Comparison of ENCODE assay signal across 9 mouse cellular contexts in the genomic region with DNA sequence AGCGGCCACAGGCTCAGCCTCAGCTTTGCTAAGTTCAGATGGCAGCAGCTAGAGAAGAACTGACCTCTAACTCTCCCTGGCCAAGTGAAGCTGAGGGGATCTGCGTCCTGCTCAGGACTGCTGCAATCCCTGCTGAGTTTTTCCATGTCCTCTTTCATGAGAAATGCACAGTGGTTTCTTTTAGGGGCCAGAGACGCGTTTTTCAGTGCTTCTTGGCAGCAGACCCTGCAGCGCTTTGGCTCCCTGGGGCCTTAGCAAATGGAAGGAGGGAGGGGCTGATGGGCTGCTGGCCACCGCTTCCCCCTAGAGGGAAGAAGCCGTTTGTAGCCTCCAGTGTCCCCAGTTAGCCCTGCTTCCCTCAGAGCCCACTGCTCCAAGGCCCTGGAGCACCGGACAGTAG. TPM values are rescaled to one million over a fixed set of nuclear protein-coding genes. Genes with fewer than 3 reads are reported as not detected.
A peak's percentile ranks its signal among the peaks of the same experiment; 100 is the strongest.
DNase-seq lines count a peak whose midpoint lies in the region; ATAC-seq and TF ChIP-seq lines count a peak whose summit lies in the region.
"Had no signal": no experiment of that assay in that cellular context is flagged by ENCODE, and none has a peak within 500 bp of the region (broad histone marks: within the 10 kb centered on the region; RNA-seq: fewer than 3 reads in every experiment).

No protein-coding gene starts in this region.

- peak overlapping the region; percentile 11; the same call in 1 of the 2 replicates for H3K4me2 ChIP-seq in hindbrain, embryonic 16.5 days (ENCODE audit: low read length)
- H3K4me2 ChIP-seq in neural tube, embryonic 14.5 days (ENCODE audit: low read depth, low read length) = 0 out of 2 replicates have a peak overlapping the region, but pooled peaks have one; percentile 1

- TF ChIP-seq CTCF in brain, embryonic 14.5 days (IDR thresholded peaks at IDR 0.05; ENCODE audit: borderline replicate concordance, extremely low read depth, insufficient read depth, insufficient read length) = no peak

- no peak for DNase-seq in frontal cortex, postnatal 36 days (ENCODE audit: low spot score in 2 of 2)
- peak; percentile 84 for DNase-seq in brain, embryonic 14.5 days (ENCODE audit: low read depth)
- DNase-seq in gastrocnemius, postnatal 10 days = peak; percentile 67
- no peak for DNase-seq in thymus, postnatal 10 days (ENCODE audit: low spot score in 2 of 2)

- no peaks in the 10 kb centered on the region for H3K27me3 ChIP-seq in hindbrain, embryonic 16.5 days (replicated peaks; ENCODE audit: control insufficient read depth, insufficient read depth, low read length)
- no peaks in the 10 kb centered on the region for H3K27me3 ChIP-seq in neural tube, embryonic 14.5 days (ENCODE audit: control insufficient read depth, insufficient read depth, low read length)
- H3K27me3 ChIP-seq: megakaryocyte, embryonic 14.5 days had no signal

- peaks cover 30% of the 10 kb centered on the region for H3K4me1 ChIP-seq in hindbrain, embryonic 16.5 days (ENCODE audit: control insufficient read depth, insufficient read depth, low read depth, low read length)
- peaks cover 5% of the 10 kb centered on the region; the same call in 1 of the 2 replicates for H3K4me1 ChIP-seq in neural tube, embryonic 14.5 days (ENCODE audit: control insufficient read depth, insufficient read depth, low read length)

- no peaks in the 10 kb centered on the region for H3K9me3 ChIP-seq in hindbrain, embryonic 16.5 days (ENCODE audit: control insufficient read depth, low read length)
- no peaks in the 10 kb centered on the region for H3K9me3 ChIP-seq in neural tube, embryonic 14.5 days (ENCODE audit: control insufficient read depth, low read length)
- H3K9me3 ChIP-seq: megakaryocyte, embryonic 14.5 days had no signal

- H3K27ac ChIP-seq in hindbrain, embryonic 16.5 days (ENCODE audit: low read depth, low read length) = peak overlapping the region; percentile 30
- no peak overlapping the region for H3K27ac ChIP-seq in neural tube, embryonic 14.5 days (ENCODE audit: low read depth, low read length)

- 13% methylated on average over 8 of the region's 8 CpGs for WGBS in hindbrain, embryonic 16.5 days
- WGBS in neural tube, embryonic 14.5 days = 11% methylated on average over 8 of the region's 8 CpGs

- H3K9ac ChIP-seq in hindbrain, embryonic 16.5 days (ENCODE audit: low read depth, low read length) = no peak overlapping the region
- H3K9ac ChIP-seq in neural tube, embryonic 14.5 days (replicated peaks; ENCODE audit: low read depth, low read length) = no peak overlapping the region

- ATAC-seq in frontal cortex, adult (ENCODE audit: low TSS enrichment) = 0 out of 2 replicates have a peak, but pooled peaks have one; percentile 3
- ATAC-seq in hindbrain, embryonic 16.5 days = peak; percentile 63
- peak; percentile 52; the same call in 1 of the 2 replicates for ATAC-seq in neural tube, embryonic 14.5 days (ENCODE audit: low read depth)
- ATAC-seq in megakaryocyte-erythroid progenitor cell, adult 5-6 weeks (replicated peaks; ENCODE audit: low FRiP score, low TSS enrichment, poor library complexity, severe bottlenecking) = no peak

- H3K36me3 ChIP-seq in hindbrain, embryonic 16.5 days (ENCODE audit: control insufficient read depth, insufficient read depth, low read length) = no peaks in the 10 kb centered on the region
- H3K36me3 ChIP-seq in neural tube, embryonic 14.5 days (ENCODE audit: control insufficient read depth, insufficient read depth, low read length) = no peaks in the 10 kb centered on the region

- H3K4me3 ChIP-seq in hindbrain, embryonic 16.5 days (ENCODE audit: low read length) = no peak overlapping the region
- no peak overlapping the region for H3K4me3 ChIP-seq in neural tube, embryonic 14.5 days (ENCODE audit: low read depth, low read length)
- H3K4me3 ChIP-seq: megakaryocyte, embryonic 14.5 days had no signal

- TF ChIP-seq POLR2A in brain, embryonic 14.5 days (IDR thresholded peaks at IDR 0.05; ENCODE audit: borderline replicate concordance, extremely low read depth, insufficient read depth, insufficient read length, poor library complexity, severe bottlenecking) = no peak

RNA-seq across cellular contexts. Expression of gene Il17d, which starts 10.4 kb away (rescaled TPM):
- polyA plus RNA-seq in brain, embryonic 14.5 days (2012; rRNA removed) = 23.4 and 32.7 TPM in 2 replicates
- total RNA-seq in gastrocnemius, postnatal 10 days (2021) = 1 to 10 TPM; 7.7 to 9.3 TPM
- polyA plus RNA-seq in hindbrain, embryonic 16.5 days (2015; fragmentation: Nextera tagmentation; extraction: Ambion mirVana) = 4.9 and 6.3 TPM in 2 replicates
- polyA plus RNA-seq in neural tube, embryonic 14.5 days (2014; fragmentation: Nextera tagmentation; extraction: Ambion mirVana) = 3.1 TPM in 2 replicates
- not detected in 2 replicates for total RNA-seq in megakaryocyte-erythroid progenitor cell, adult 5-6 weeks (2014; fragmentation: Nextera tagmentation)
- not detected in 2 replicates for total RNA-seq in megakaryocyte-erythroid progenitor cell, adult 5-6 weeks (2017)

RNA-seq across cellular contexts. Expression of gene Eef1akmt1, which starts 36.5 kb away (rescaled TPM):
- 36.4 and 44.7 TPM in 2 replicates for polyA plus RNA-seq in brain, embryonic 14.5 days (2012; rRNA removed)
- total RNA-seq in gastrocnemius, postnatal 10 days (2021) = 10 to 100 TPM; 23.2 to 27.4 TPM
- 89.5 and 90.3 TPM in 2 replicates for polyA plus RNA-seq in hindbrain, embryonic 16.5 days (2015; fragmentation: Nextera tagmentation; extraction: Ambion mirVana)
- polyA plus RNA-seq in neural tube, embryonic 14.5 days (2014; fragmentation: Nextera tagmentation; extraction: Ambion mirVana) = 101 and 109 TPM in 2 replicates
- total RNA-seq in megakaryocyte-erythroid progenitor cell, adult 5-6 weeks (2014; fragmentation: Nextera tagmentation) = 42.2 and 46.4 TPM in 2 replicates
- total RNA-seq in megakaryocyte-erythroid progenitor cell, adult 5-6 weeks (2017) = 14.7 and 18.2 TPM in 2 replicates

Comparison
In these comparisons a context has a peak if more than half of its experiments do, and no peak if none do; other contexts are left out.
1. DNase-seq: peak in brain, embryonic 14.5 days (single experiment) and gastrocnemius, postnatal 10 days (single experiment); none in frontal cortex, postnatal 36 days (0 of 2) and thymus, postnatal 10 days (0 of 2).